Mouse (Mus musculus): ENCODE results near the gene Fscn1.

The Fscn1 gene

GRCm38 (mm10) chr5:142959576-142960556 lies at the start of gene Fscn1:
Gene Fscn1, plus strand, starts transcription at chr5:142960343.
- DNase-seq, result peak; percentile 72 to 87

- no peak for DNase-seq
Observed at GRCm38 (mm10) chr5:142911629-142912028, 48.5 kb upstream of the Fscn1 start.

GRCm38 (mm10) chr5:142912320-142912719 lies 47.8 kb upstream of the Fscn1 start:
- no peak for DNase-seq

GRCm38 (mm10) chr5:142912739-142913138 lies 47.4 kb upstream of the Fscn1 start:
- DNase-seq, result no peak

- DNase-seq, result no peak
Observed at GRCm38 (mm10) chr5:142915231-142915630, 44.9 kb upstream of the Fscn1 start.

GRCm38 (mm10) chr5:142916593-142916992 lies 43.5 kb upstream of the Fscn1 start:
- DNase-seq, result no peak

- no peak for DNase-seq
Observed at GRCm38 (mm10) chr5:142917402-142917801, 42.7 kb upstream of the Fscn1 start.

- DNase-seq, result peak; percentile 75 to 88
Observed at GRCm38 (mm10) chr5:142920311-142921073, 39.7 kb upstream of the Fscn1 start.

- DNase-seq, result no peak
Observed at GRCm38 (mm10) chr5:142921074-142921459, 39.1 kb upstream of the Fscn1 start.

GRCm38 (mm10) chr5:142922251-142922650 lies 37.9 kb upstream of the Fscn1 start:
- no peak for DNase-seq

GRCm38 (mm10) chr5:142923781-142924180 lies 36.4 kb upstream of the Fscn1 start:
- no peak for DNase-seq

- DNase-seq, result peak in 1 of 2 experiments; percentile 44
Observed at GRCm38 (mm10) chr5:142924336-142924959, 35.7 kb upstream of the Fscn1 start.

GRCm38 (mm10) chr5:142926204-142926939 lies 33.8 kb upstream of the Fscn1 start:
- peak; percentile 65 to 67 for DNase-seq

GRCm38 (mm10) chr5:142926940-142927228 lies 33.3 kb upstream of the Fscn1 start:
- DNase-seq, result no peak

- DNase-seq, result no peak
Observed at GRCm38 (mm10) chr5:142927341-142927930, 32.7 kb upstream of the Fscn1 start.

GRCm38 (mm10) chr5:142928749-142929399 lies 31.3 kb upstream of the Fscn1 start:
- DNase-seq, result peak; percentile 80 to 85

- no peak for DNase-seq
Observed at GRCm38 (mm10) chr5:142929400-142929752, 30.8 kb upstream of the Fscn1 start.

- no peak for DNase-seq
Observed at GRCm38 (mm10) chr5:142931241-142931745, 28.9 kb upstream of the Fscn1 start.

GRCm38 (mm10) chr5:142932084-142932685 lies 28.0 kb upstream of the Fscn1 start:
- peak; percentile 90 to 92 for DNase-seq

- no peak for DNase-seq
Observed at GRCm38 (mm10) chr5:142932731-142933130, 27.4 kb upstream of the Fscn1 start.
